8 mouse cellular contexts compared by ENCODE assay signal in the genomic region with DNA sequence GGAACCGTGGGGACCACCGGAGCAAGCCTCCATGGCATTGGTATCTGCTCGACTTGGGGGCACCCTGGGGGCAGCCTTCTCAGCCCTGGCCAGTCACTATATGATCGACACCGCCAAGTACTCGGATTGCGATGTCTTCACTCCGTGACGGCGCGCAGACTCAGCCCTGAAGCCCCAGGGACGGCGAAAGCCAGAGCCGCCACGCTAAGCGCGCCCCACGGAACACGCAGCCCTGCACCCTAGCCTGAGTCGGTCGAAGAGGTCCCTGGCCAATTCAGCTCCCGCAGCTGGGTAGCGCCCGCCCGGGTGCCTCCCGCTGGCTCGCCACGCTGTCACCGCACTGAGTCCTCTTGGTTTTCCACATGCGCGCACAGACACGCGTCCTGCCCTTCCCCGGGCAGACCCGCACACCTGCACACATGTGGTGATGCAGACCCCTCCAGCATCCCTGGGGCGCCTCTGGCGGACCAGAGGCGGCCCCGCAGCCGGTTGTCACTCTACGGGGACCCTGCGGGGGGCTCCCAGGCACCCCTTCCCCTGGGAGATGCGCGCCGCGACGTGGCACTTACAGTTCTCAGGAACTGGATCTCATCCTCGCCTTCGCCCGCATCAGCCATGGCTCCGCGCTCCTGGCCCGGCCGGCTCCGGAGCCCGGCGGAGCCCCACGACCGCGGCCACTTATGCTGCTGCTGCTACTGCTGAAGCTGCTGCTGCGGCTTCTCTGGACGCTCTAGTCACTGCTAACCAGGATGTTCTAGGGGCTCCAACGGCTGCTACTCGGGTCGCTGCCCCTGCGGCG. TPM values are rescaled to one million over a fixed set of nuclear protein-coding genes. Genes with fewer than 3 reads are reported as not detected.
A peak's percentile ranks its signal among the peaks of the same experiment; 100 is the strongest.
DNase-seq lines count a peak whose midpoint lies in the region; ATAC-seq lines count a peak whose summit lies in the region.

No protein-coding gene starts in this region.

- H3K9me3 ChIP-seq in midbrain, embryonic 16.5 days (replicated peaks; ENCODE audit: control insufficient read depth, low read length, poor library complexity, severe bottlenecking): no peaks in the 10 kb centered on the region

- peak overlapping the region; percentile 79 for H3K9ac ChIP-seq in midbrain, embryonic 16.5 days (ENCODE audit: low read depth, low read length)

- peak; percentile 53 for ATAC-seq in frontal cortex, adult (ENCODE audit: low TSS enrichment)
- ATAC-seq in midbrain, embryonic 16.5 days: peak; percentile 83

- under 1% methylated on average over 56 of the region's 67 CpGs for WGBS in midbrain, embryonic 16.5 days

- peaks cover 16% of the 10 kb centered on the region for H3K4me1 ChIP-seq in midbrain, embryonic 16.5 days (ENCODE audit: control insufficient read depth, insufficient read depth, low read length)

- no peaks in the 10 kb centered on the region for H3K27me3 ChIP-seq in midbrain, embryonic 16.5 days (ENCODE audit: control insufficient read depth, insufficient read depth, low read depth, low read length)

- H3K27ac ChIP-seq in midbrain, embryonic 16.5 days (ENCODE audit: low read length): peak overlapping the region; percentile 81

- no peak for DNase-seq in frontal cortex, adult 2 months (ENCODE audit: extremely low spot score in 1 of 2, low spot score in 1 of 2)
- DNase-seq in adrenal gland, adult (ENCODE audit: inconsistent age in 2 of 2, low spot score in 1 of 2): peak; percentile 44 to 71
- DNase-seq in embryo, embryonic 9.5 days (ENCODE audit: extremely low spot score): peak; percentile 56
- peak; percentile 42 for DNase-seq in heart, postnatal 4 days
- DNase-seq in left cerebral cortex, postnatal 36 days (ENCODE audit: low spot score in 2 of 2): peak; percentile 64 to 67
- DNase-seq in testis, postnatal 10 days (ENCODE audit: low spot score): peak; percentile 53

- H3K4me2 ChIP-seq in midbrain, embryonic 16.5 days (ENCODE audit: low read length): peak overlapping the region; percentile 63

- peak overlapping the region; percentile 63 for H3K4me3 ChIP-seq in midbrain, embryonic 16.5 days (ENCODE audit: low read depth, low read length)

- intact Hi-C loops in left cerebral cortex, postnatal 36 days (cut with DNase I): loop anchor here (2.0 to 5.0 kb wide), 3 partner anchors 61 to 344 kb away; no protein-coding TSS in a partner anchor

- no peaks in the 10 kb centered on the region for H3K36me3 ChIP-seq in midbrain, embryonic 16.5 days (ENCODE audit: control insufficient read depth, insufficient read depth, low read length)

RNA-seq across cellular contexts. Expression of a gene that starts 0.7 kb away (rescaled TPM):
- 66.8 and 68.6 TPM in 2 replicates for polyA plus RNA-seq in frontal cortex, adult 2 months (2012; rRNA removed)
- total RNA-seq in heart, postnatal 4 days (2021): 100 to 1,000 TPM; 710 to 754 TPM
- 100 to 1,000 TPM; 158 to 215 TPM for total RNA-seq in left cerebral cortex, postnatal 36 days (2021)
- polyA plus RNA-seq in midbrain, embryonic 16.5 days (2015; fragmentation: Nextera tagmentation; extraction: Ambion mirVana): 3.5 and 4.2 TPM in 2 replicates

Comparison
In these comparisons a context has a peak if more than half of its experiments do, and no peak if none do; other contexts are left out.
1. DNase-seq: peak in adrenal gland, adult (2 of 2), embryo, embryonic 9.5 days (single experiment), heart, postnatal 4 days (single experiment), left cerebral cortex, postnatal 36 days (2 of 2) and testis, postnatal 10 days (single experiment); none in frontal cortex, adult 2 months (0 of 2).